Mouse (Mus musculus) frontal cortex, postnatal 25 days (tissue): ENCODE results near the gene Creb3l1.

Experiments
- DNase-seq, 2 experiments: peaks; one replicate each; pipeline ENCODE4 v3.0.0; 2022; ENCODE audit warnings: low spot score in 2 of 2

The Creb3l1 gene

DNA sequence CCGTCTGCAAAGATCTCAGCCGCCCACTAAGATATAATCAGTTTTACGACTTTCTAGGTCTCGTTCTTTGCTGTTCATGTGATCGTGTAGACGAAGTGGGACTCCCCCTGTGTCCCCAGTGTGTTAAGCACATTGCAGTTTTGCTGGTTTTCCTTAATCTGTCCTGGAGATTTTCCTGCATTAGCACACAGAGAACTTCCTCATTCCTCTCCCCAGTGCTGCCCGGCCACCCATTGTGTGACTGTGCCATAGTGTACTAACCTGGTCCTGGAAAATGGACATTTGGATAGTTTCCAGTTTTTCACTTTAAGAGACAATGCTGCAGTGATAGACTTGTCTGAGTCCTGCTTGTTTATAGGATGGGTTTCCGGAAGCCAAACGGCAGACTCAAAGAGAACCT is 10.0 kb upstream of the Creb3l1 start:
- DNase-seq: no peak

DNA sequence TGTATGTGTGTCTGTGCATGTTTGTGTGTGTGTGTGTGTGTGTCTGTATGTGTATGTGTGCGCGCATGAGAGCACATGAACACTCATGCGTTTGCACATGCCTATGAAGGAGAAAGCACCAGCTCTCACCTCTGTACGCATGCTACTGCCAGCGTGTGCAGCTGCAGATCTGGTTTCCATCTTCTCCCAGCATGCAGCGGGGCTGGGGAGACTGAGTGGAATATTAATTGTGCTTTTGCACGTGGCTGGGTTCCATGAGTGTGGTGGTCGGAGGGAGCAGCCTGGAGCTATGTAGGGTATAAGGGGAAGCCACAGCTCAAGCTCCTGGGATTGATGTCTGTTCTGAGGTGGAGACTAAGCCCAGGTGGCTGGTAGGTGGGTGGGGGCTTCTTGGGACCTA is 6.3 kb upstream of the Creb3l1 start:
- DNase-seq: no peak

DNA sequence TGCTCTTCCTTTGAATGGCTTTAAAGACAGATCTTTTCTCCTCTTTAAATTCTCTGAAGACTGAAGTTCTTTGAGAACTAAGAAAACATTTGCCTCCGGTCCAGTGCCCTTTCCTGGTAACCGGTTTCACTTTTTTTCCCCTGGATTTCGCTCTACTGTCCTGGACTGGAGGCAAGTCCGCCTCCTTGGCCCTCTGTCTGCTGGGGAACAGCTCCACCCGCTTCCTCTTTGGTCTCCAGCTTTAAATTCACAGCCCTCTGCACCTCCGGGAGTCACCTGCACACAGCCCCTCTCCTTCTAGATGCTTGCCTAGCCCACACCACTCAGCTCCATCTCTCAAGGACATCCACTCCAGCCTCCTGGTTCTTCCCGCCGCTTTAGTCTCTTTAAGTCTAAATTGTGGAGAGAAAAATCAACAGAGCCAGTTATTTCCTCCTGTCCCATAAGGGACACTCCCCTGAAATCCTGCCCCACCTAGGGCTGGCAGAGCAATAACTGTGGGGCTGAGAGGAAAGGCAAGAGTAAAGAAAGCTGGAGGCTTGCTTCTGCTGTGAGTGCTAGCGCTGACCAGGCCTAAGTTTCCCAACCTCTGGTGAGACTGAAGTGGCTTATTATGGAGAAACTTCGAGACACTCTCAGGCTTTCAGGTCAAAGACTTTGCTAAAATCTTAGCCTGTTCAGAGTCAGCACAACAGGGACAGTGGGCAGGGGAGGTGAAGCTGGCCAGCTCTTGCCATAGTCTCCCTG is 5.3 kb upstream of the Creb3l1 start:
- no peak for DNase-seq

DNA sequence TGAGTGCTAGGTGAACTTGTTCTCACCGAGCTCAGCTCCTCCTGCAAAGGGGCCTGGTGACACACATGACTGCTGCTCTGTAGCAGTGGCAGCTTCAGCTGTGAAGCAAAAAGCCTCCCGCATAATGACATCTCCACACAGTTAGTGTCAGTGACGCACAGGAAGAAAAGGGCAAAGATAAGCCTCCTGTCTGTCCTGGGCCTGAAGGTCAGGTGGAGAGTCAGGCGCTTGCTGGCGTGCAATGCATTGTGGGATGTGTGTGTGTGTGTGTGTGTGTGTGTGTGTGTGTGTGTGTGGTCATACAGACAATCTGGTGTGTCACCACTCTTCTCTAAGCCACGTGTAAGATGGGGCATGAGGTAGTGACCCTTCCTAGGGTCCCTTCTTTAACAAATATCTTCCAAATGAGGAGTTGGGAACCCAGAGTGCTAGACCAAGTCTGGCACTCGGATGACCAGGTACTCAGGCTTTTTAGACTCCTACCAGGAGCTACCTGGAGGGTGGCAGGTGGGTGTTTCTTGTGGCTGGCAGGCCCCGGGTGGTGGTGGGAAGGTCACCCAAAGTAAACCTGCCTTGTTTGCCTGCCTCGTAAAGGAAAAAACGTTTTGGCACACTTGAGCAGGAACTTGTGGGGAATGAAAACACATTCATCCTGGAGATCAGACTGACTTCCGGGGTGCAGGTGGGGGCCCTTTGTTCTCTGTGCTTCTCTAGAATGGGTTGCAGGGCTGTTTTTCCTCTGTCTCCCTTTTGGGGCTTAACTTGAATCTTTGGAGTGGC is 3.7 kb upstream of the Creb3l1 start:
- no peak for DNase-seq

DNA sequence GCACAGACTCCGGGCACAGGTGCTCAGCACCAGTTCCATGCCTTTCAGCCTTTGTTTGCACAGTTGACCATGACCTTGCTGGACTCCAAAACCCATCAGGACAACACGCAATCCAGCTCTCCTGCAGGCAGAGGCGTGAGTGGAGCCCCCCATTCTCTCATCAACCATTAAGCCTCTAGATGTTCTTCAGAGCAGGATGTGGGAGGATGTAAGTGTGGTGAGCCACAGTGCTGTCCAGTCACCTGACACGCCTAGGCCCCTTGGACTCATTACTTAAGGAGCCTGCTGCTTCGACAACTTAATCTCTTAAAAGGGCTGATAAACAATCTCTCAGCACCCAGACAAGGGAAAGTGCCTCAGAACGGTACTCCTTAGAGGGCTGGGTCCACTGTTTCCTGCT is 1.7 kb upstream of the Creb3l1 start:
- no peak for DNase-seq

DNA sequence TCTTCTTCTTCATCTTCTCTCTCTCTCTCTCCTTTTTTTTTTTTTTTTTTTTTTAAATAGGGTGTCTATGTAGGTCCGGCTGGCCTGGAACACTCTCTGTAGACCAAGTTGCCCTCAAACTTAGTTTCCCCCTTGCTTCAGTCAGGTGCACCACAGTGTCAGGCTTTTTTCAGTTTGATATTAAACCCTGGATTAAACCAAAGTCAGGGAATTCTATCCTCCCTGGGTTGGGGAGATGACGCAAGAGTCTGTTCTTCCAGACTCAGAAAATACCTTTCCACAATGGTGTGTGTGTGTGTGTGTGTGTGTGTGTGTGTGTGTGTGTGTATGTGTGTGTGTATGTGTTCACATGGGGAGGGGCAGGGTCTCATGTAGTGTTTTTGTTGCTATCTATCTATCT is 900 bp upstream of the Creb3l1 start:
- no peak for DNase-seq

DNA sequence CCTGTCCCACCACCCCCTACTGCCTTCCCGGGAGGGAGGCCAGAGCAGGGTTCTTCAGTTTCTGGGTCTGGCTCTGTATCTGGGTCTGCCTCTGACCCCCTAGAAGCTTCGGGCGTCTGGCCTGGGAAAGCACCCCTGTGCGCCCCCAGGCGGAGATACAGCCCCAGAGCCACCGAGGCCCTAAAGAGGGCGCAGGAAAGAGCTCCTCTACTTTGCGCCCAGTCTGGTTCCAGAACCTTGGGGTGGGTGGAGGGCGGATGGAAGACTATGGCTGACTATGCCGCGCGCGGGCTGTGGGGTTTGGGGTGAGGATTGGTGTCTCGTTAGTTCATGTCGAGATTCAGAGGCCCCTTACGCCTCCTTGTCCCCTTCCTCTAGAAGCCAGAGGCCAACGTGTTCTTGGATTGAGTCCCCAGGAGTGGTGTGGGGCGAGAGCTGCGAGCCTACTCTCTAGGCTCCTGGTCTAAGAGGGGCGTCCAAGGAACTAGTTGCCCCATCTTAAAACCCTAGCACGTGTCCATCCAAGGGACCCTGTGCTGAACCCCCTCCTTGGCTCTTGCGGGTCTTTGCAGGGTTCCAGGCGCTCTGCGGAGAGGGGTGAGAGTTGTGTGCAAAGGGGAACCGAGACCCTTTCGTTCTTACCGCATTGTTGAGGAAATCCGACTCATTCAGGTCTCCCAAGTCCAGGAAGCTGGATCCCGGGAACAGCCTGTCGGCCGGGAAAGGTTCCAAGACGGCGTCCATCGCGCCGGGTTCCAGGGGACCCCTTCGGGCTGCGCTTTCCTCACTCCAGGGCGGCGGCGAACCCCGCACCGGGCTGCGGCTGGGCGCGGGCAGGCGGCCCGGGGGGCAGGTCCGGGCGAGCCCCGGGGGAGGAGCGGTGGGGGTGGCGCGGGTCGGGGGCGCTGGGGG is 684 bp downstream of the Creb3l1 start:
- DNase-seq: no peak

DNA sequence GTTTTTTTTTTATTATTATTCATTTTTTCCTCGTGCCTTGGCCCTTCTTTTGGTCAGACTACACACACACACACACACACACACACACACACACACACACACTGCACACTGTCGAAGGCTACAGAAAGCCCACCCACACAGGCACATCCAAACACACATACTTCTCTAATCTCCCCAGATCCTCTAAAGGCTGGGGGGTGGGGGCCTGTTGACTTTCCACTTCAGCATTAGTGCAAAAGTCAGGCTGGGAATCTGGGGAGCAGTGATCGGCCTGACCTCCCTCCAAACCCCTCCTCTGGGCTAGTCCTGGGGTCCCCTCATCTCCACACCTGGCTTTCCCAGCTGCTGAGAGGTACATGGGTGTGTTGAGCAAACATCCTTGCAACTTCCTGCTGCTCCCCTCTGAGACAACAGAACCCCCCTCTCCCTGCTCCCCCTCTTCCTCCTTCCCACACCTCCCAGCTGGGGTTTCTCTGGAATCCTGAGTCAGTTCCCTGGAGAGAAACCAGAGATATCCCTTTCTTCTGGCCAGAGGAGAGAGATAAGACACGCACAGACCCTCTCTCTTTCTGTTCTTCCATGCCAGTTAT is 3.5 kb downstream of the Creb3l1 start:
- DNase-seq: no peak

DNA sequence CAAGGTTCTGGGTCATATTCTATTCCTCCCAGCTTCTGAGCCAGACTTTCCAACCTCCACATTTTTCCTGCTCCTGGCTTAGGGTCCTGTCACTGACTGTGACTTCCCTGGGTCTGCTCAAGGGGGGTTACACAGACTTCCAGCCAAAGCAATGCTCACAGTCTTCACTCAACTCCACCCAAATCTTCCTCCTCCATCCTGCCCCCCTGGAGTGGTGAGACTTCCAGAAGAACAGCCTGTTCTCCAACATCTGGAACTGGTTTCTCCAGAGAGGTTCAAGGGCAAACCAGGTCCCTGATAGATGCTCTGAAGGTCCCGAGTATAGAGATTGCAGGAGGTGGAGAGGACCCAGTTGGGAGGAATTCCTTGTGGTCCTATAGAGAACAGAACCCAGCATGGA is 6.9 kb downstream of the Creb3l1 start:
- DNase-seq: no peak

DNA sequence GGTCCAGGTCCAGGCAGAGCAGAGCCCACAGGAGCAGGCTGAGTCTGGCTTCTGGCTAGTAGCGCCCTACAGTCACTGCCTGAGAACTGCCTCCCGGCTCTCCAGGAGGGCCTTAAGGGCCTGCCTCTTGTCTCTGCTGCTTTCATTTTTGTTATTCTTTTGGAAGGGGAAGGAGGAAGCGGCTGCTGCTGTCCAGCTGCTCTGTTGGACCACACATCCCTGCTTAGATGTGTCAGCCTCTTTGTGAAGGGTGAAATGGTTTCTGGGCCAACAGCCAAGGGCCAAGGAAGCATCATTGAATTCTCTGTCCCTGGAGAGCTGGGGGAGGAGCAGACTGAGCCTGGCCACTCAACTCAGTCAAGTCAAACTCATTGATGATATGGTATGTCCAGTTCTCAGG is 7.3 kb downstream of the Creb3l1 start:
- no peak for DNase-seq

DNA sequence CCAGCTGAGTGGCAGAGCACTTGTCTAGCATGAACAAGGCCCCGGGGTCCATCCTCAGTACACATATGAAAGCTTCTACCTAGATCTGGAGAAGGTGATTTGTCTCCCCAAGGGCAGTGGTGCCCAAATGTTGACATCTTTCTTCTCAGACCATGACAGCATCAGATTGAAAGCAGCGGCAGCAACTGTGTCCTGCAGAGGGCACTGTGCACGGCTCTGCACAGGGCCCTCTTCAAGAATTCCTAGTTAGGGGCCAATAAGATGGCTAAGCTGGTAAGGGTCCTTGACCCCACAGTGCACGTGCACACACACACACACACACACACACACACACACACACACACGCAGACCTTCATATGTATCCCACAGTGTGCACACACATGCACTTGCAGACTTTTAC is 9.4 kb downstream of the Creb3l1 start:
- no peak for DNase-seq

DNA sequence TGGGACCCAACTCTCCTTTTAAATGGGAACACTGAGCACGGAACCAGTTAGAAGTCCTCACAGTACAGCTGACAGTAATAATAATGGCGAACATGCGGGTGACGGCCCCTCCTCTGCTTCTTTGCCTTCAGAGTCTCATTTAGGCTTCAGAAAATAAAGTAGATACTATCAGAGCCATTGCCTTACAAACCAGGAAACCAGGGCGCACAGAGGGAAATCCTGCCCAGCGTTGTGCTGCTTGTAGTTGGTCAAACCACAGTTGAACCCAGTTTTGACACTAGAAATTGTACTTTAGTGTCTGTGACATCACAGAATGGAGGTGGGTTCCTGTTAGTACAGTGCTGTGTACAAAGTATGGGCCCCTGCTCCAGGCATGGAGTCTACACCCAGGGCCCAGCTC is 10.1 kb downstream of the Creb3l1 start:
- DNase-seq: no peak

DNA sequence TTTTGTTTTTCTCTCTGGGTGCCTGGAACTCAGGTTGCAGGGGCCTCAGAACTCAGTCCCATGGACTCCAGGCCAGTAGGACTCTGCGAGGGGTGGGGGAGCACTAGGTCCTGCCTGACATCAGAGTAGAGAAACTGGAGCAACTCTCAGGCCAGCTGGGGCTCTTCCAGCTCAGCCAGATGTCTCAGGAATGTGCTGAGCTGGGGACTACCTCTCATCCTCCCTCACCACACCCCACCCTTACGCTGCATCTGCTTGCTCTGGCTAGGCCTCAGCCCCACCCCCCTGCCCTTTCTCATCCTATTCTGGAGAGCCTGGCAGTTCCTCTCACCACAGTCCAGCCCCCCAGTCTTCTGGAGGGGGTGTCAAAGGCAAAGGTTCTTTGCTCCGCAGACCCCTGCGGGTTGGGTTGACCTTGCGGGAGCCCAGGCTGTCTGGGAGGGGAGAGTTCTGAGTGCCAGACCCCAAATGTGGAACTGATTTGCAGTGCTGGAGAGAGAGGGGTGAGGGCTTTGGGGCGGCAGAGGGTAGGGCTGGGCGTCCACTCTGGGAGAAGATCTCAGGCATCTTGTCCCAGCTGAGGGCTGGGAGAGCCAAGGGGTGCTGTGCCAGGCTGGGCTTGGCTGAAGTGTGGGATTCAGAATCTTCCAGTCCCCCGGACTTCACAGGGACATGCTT is 11.4 kb downstream of the Creb3l1 start:
- DNase-seq: no peak

DNA sequence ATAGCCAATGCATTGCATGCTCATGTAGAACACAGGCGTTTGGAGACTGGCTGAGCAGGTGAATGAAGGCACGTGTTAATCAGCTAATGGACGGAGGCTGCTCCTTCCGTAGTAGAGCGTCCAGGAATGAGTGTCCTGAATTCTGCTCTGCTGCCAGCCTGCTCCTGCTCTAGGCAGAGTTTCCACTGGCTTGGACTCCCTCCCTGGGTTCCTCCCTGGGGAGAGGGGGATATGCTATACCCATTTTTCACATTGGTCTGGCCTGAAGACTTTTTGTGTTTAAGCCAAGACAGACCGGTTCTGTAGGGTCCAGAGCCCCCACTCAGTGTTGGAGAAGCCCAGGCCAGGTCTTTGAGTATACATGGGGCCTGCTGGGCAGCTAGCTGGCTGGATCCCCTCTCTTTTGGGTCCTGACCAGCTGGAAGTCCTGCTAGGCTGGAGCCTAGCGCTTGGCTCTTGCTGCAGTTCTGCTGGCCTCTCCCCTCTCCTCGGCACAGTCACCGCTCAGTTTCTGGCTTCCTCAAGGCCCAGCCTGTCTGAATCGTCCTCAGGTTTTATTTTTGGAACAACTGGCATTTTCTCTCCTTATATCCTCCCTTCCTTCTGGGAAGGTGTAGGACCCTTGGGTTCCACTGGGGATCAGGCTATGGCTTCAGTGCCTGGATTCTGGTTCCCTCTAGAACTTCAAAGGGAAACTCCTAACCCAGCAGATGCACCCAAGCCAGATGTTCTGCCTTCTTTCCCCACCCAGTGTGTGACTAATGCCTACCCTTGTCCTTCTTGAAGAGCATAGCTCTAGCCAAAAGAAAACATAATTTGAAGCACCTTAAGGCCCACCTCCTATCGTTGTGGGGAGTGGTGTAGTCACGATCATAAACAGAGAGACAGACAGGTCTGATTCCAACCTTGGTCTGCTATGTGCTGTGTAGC is 12.6 kb downstream of the Creb3l1 start:
- DNase-seq: no peak

DNA sequence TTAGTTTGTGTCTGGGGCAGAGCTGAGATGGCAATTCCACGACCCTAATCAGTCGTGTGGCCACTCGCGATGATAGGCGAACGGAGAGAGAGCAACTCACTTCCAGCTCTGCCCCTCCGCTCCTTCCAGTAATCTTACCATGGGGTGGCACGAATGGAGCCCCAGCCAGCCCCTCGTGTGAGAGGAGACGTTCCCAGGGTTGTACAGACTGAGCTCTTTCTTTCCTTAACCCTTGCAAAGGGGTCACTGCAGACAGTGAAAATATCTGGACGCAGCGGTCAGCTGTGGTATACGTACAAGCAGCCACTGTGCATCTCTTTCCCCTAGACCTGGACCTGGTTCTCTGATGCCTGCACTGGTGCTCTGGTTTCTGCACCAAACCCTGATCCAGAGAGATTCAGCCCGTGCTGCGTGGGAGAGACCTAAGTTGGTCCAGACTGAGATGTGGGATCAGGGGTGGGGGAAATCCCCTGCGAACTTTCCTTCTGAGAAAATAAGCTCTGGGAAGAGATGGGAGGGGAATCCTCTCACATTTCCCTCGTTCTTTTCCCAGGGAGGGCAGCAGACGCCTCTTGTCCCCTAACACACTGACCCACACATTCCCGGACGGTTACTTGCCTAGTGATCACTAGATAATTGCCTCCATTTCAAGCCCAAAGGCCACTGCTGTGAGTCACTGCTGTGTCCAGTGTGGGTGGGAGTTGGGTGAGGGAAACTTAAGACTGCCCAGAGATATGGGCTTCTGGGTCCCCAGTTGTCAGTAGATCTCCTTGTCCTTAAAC is 15.5 kb downstream of the Creb3l1 start:
- no peak for DNase-seq

DNA sequence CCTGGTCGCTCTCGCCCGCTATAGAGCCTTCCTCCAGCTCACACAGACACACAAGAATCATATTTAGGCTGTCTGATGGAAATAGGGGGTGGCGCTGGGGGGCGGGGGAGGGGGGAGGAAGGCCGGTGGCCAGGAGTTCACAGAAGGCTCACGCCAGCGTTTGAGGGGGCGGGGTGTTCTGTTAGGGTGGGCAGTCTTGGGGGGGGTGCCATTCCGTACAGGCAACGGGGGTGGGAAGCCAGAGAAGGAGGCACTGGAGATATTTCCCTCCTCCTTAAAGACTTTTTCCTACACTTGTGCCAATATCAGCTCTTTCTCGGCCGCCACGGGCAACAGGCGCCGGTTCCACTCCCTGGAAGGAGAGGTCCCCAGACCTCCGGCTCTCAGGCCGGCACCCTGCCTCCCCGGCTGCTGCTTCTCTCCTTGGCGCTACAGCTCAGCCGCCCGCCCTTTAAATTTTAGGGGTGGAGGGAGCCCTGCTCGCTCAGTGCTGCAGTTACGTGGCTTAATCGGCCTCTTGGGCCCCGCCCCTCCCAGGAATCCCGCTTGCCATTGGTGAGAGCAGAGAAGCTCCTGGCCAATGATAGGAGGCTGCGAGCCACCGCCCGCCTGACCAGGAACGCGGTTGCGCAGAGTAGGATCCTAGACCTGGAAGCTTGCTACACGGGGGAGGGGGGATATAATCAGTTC is 16.2 kb downstream of the Creb3l1 start:
- peak; percentile 94 for DNase-seq

DNA sequence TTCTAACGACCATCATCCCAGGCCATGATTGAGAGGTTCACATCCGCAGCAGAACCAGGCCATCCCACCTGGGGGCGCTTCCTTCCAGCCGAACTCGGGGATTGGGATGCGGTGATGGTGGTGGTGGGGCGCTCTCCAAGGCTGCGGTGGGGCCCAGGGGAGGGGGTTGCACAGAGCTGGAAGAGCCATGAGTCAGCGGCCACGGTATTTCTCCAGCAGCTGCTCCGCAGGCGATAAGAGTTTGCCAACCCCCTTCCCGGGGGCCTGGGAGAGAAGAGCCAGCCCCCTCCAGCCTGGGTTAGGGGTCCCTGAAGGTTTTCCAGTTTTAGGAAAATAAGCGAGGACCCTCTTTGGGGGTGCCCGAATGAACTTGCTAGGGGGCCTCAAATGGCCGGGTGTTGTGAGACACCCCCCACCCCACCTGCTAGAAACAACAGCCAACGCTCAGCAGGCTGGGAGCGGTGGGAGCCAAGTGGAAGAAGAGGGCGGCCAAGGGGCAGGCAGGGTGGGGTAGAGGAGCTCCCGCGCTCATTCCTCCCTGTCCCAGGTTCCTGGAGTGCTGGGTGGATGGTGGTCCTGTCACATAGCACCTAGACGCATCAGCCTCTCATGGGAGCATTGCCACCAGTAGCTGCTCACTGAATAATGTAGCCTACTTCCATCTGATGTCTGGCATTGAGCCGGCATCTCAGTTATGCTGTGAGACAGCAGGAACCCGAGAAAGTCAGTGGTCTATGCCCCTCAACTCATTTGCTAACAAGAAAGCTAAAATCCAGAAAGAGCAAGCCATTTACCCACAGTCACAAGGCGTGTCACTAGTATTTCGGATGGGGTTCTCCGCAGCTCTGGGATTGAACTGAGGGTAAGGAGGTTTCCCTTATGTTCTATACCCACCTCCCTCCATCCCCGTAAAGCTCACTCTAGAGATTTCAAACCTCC is 17.1 kb downstream of the Creb3l1 start:
- peak in 1 of 2 experiments; percentile 36 for DNase-seq

DNA sequence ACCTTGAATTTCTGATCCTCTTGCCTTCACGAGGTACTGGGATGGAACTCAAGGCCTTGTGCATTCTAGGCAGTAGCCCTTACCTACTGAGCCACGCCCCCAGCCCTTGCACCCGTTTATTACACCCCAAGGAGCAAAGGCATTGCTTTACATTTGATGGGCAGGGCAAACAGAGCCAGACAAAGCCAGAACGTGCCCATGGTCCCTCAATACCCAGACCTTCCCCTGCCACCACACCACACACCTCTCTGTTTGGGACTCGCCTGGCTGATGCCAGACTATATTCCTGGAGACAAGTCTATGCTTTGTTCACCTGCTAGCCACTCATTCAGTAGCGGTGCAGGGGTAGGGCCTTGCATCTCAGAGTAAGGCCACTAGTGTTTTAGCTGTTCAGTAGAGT is 17.8 kb downstream of the Creb3l1 start:
- no peak for DNase-seq
